1 mouse cellular context compared by ENCODE assay signal in the genomic region with DNA sequence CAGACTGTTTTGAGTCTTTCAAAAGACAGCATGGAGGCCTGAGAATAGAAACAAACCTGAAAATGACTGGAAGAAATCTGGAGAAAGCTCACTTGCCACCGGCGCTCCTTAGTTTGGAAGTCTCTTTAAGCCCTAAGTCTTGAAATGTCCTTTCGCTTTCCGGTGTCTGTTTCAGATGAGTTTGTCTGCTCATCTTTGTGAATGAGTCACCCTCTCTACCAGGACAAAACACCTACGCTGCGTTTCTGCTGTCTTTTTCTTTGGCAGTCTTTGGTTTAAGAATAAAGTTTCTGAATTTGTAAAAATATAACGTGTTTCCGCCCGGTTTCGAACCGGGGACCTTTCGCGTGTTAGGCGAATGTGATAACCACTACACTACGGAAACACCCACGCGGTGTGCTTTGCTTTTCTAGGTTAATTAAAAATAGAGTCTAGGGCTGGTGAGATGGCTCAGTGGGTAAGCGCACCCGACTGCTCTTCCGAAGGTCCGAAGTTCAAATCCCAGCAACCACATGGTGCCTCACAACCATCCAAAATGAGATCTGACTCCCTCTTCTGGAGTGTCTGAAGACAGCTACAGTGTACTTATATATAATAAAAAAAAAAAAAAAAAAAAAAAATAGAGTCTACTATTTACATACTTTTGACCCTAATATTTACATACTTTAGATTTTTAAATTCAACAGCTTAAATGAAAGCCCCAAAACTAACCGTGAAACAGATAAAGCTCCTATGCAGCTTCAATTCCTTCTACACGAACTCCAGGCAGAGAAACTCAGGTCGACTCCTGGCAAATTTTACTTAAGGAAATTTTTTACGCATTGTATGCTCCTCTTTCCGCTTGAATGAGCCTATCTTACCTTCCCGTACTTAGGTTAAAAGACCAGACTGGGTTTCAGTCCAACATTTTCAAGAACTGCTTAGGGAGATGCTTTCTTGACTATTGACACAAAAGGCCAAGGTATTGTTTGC.
TF ChIP-seq lines count a peak whose summit lies in the region.

No protein-coding gene starts in this region.

TF ChIP-seq in CH12.LX, 34 proteins besides CTCF, POLR2A, EP300 and RAD21:
- TF ChIP-seq MEF2A (IDR thresholded peaks at IDR 0.05; ENCODE audit: borderline replicate concordance, low read depth, low read length) (no peak), JUN (IDR thresholded peaks at IDR 0.05; ENCODE audit: insufficient read depth, low read depth, low read length) (0 out of 2 replicates have a peak, but pooled peaks have one; percentile 29), MYC (IDR thresholded peaks at IDR 0.05; ENCODE audit: low read depth, low read length) (peak; percentile 80; the same call in 1 of the 2 replicates), E2F4 (IDR thresholded peaks at IDR 0.05; ENCODE audit: insufficient replicate concordance, low read depth, low read length) (peak; percentile 86; the same call in 1 of the 2 replicates), JUND (conservative IDR thresholded peaks at IDR 0.05; ENCODE audit: low read depth, low read length) (0 out of 2 replicates have a peak, but pooled peaks have one; percentile 34), MAFK (IDR thresholded peaks at IDR 0.05; ENCODE audit: insufficient replicate concordance, low read length) (peak; percentile 95), ZNF384 (IDR thresholded peaks at IDR 0.05; ENCODE audit: low read depth, low read length) (peak; percentile 97), KAT2A (IDR thresholded peaks at IDR 0.05; ENCODE audit: insufficient replicate concordance, low read length) (no peak), NRF1 (IDR thresholded peaks at IDR 0.05; ENCODE audit: low read depth, low read length) (peak; percentile 60; the same call in 1 of the 2 replicates), USF2 (conservative IDR thresholded peaks at IDR 0.05; ENCODE audit: low read depth, low read length) (no peak), TBP (conservative IDR thresholded peaks at IDR 0.05; ENCODE audit: low read depth, low read length) (peak; percentile 98), IRF4 (IDR thresholded peaks at IDR 0.05; ENCODE audit: low read depth, low read length) (0 out of 2 replicates have a peak, but pooled peaks have one; percentile 13), ELF1 (IDR thresholded peaks at IDR 0.05; ENCODE audit: low read depth, low read length) (peak; percentile 95)
TF ChIP-seq in CH12.LX: peak in this region for 10.
